Mouse (Mus musculus) embryo, embryonic 10 days (tissue): ENCODE results near the gene Trim8.

Source experiments
- DNase-seq: peaks from one replicate; pipeline ENCODE4 v3.0.0-alpha.2; 2015; ENCODE audit warnings: low spot score

The Trim8 gene

GRCm38 (mm10) chr19:46552496-46552895 lies 51.0 kb downstream of the Trim8 start:
- DNase-seq, result no peak

GRCm38 (mm10) chr19:46553541-46553955 lies 52.0 kb downstream of the Trim8 start:
- no peak for DNase-seq

GRCm38 (mm10) chr19:46558009-46558408 lies 56.5 kb downstream of the Trim8 start:
- no peak for DNase-seq

- DNase-seq, result no peak
Measured at GRCm38 (mm10) chr19:46558631-46559030, 57.1 kb downstream of the Trim8 start.

- DNase-seq, result peak; percentile 82
Measured at GRCm38 (mm10) chr19:46562132-46562531, 60.6 kb downstream of the Trim8 start.

- DNase-seq, result no peak
Measured at GRCm38 (mm10) chr19:46562581-46563515, 61.3 kb downstream of the Trim8 start.

GRCm38 (mm10) chr19:46563603-46564002 lies 62.1 kb downstream of the Trim8 start:
- DNase-seq, result no peak

GRCm38 (mm10) chr19:46564043-46564462 lies 62.6 kb downstream of the Trim8 start:
- no peak for DNase-seq
